Mouse (Mus musculus) intestine, postnatal 0 days (tissue): Measurements from ENCODE around the gene Klf4. TPM values are rescaled to one million over a fixed set of nuclear protein-coding genes. Genes with fewer than 3 reads are reported as not detected.

Experiments used
- ATAC-seq: fragments of 200-750 bp; cut with Nextera tagmentation; 2 replicates; pipeline ENCODE4 v1.8.0; 2017; ENCODE audit warnings: mild to moderate bottlenecking, moderate TSS enrichment, moderate library complexity
- H3K27ac ChIP-seq: fragments of 300-500 bp; sonication (generic); 2 replicates; pipeline ENCODE4 v1.5.1; 2014; ENCODE audit warnings: mild to moderate bottlenecking, low read depth, low read length, moderate library complexity
- H3K27me3 ChIP-seq: fragments of 300-500 bp; sonication (generic); replicated peaks from 2 replicates; pipeline ENCODE4 v1.6.1; 2014; ENCODE audit warnings: low read length, mixed read lengths; ENCODE audit not compliant: control insufficient read depth, insufficient read depth
- H3K36me3 ChIP-seq: fragments of 300-500 bp; sonication (generic); 2 replicates; pipeline ENCODE4 v1.6.1; 2014; ENCODE audit warnings: mild to moderate bottlenecking, moderate library complexity; ENCODE audit not compliant: control insufficient read depth, insufficient read depth
- H3K4me1 ChIP-seq: fragments of 300-500 bp; sonication (generic); replicated peaks from 2 replicates; pipeline ENCODE4 v1.6.1; 2014; ENCODE audit warnings: antibody characterized with exemption, low read length, mixed read lengths; ENCODE audit not compliant: control insufficient read depth, insufficient read depth
- H3K4me2 ChIP-seq: fragments of 300-500 bp; sonication (generic); replicated peaks from 2 replicates; pipeline ENCODE4 v1.6.1; 2014; ENCODE audit warnings: low read depth, mild to moderate bottlenecking, moderate library complexity
- H3K4me3 ChIP-seq: fragments of 300-500 bp; sonication (generic); 2 replicates; pipeline ENCODE4 v1.5.1; 2014; ENCODE audit warnings: low read depth, low read length
- H3K9ac ChIP-seq: fragments of 300-500 bp; sonication (generic); 2 replicates; pipeline ENCODE4 v1.6.1; 2014; ENCODE audit warnings: mild to moderate bottlenecking, low read depth, low read length
- H3K9me3 ChIP-seq: fragments of 300-500 bp; sonication (generic); 2 replicates; pipeline ENCODE4 v1.6.1; 2016; ENCODE audit warnings: mixed run types; ENCODE audit not compliant: control insufficient read depth
- CTCF ChIP-seq: sonication (generic); IDR thresholded peaks from 2 replicates; pipeline ENCODE4 v1.5.1; 2016; ENCODE audit warnings: low read depth, mild to moderate bottlenecking, control low read depth, antibody characterized with exemption, moderate library complexity
- WGBS: fragments of 180-500 bp; shearing (Covaris S2); extraction: QIAGEN DNeasy Blood & Tissue Kit; methylation state at CpG from one replicate; pipeline ENCODE4 v1.1.7; 2014; 5-methylcytosine and 5-hydroxymethylcytosine counted together
- polyA plus RNA-seq: library from polyadenylated mRNA; unstranded; fragments of >200 nt; fragmentation: Nextera tagmentation; extraction: Ambion mirVana; gene quantifications from 2 replicates; pipeline ENCODE4 v1.2.1, GENCODE M21; 2015

Gene Klf4
- polyA plus RNA-seq, 1 experiment from 2014 or later: 23.6 TPM

DNA sequence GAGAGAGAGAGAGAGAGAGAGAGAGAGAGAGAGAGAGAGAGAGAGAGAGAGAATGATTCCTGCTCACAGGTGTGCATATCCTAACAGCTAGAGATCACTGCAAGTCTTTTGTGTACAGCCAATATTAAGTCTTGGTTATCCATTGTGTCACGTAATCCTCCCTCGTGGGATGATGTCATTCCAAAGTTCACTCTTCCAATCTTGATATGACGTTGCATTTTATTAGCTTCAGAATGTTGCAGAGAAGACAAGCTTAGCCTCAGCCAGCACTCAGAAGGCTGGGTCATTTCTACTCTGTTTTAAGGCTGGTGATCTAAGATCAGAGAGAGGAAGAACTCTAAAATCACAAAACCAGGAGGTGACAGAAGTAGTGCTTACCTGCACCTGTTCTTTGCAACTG lies 39.0 kb downstream of the Klf4 start:
- Histone ChIP-seq H3K36me3 (no peaks in the 10 kb centered on the region), H3K27me3 (no peaks in the 10 kb centered on the region), H3K4me3 (no peak overlapping the region), H3K9ac (0 out of 2 replicates have a peak overlapping the region, but pooled peaks have one; percentile 26), H3K4me1 (no peaks in the 10 kb centered on the region), H3K9me3 (no peaks in the 10 kb centered on the region), H3K4me2 (no peak overlapping the region), H3K27ac (no peak overlapping the region)
- TF ChIP-seq CTCF: no peak
- peak; percentile 81 for ATAC-seq
- WGBS: 31% methylated on average over 3 of the region's 3 CpGs

GRCm38 (mm10) chr4:55489328-55489727 lies 42.9 kb downstream of the Klf4 start:
- Histone ChIP-seq H3K27me3 (no peaks in the 10 kb centered on the region), H3K27ac (no peak overlapping the region), H3K36me3 (no peaks in the 10 kb centered on the region), H3K4me3 (no peak overlapping the region), H3K9me3 (no peaks in the 10 kb centered on the region), H3K4me2 (no peak overlapping the region), H3K9ac (no peak overlapping the region), H3K4me1 (no peaks in the 10 kb centered on the region)
- 74% methylated on average over 3 of the region's 3 CpGs for WGBS
- ATAC-seq: no peak
- TF ChIP-seq CTCF: no peak

GRCm38 (mm10) chr4:55488604-55489003 lies 43.7 kb downstream of the Klf4 start:
- Histone ChIP-seq H3K27me3 (no peaks in the 10 kb centered on the region), H3K9me3 (no peaks in the 10 kb centered on the region), H3K4me1 (no peaks in the 10 kb centered on the region), H3K27ac (no peak overlapping the region), H3K4me3 (no peak overlapping the region), H3K36me3 (no peaks in the 10 kb centered on the region), H3K9ac (no peak overlapping the region), H3K4me2 (no peak overlapping the region)
- no peak for ATAC-seq
- TF ChIP-seq CTCF: no peak
- WGBS: 71% methylated on average over 6 of the region's 6 CpGs

DNA sequence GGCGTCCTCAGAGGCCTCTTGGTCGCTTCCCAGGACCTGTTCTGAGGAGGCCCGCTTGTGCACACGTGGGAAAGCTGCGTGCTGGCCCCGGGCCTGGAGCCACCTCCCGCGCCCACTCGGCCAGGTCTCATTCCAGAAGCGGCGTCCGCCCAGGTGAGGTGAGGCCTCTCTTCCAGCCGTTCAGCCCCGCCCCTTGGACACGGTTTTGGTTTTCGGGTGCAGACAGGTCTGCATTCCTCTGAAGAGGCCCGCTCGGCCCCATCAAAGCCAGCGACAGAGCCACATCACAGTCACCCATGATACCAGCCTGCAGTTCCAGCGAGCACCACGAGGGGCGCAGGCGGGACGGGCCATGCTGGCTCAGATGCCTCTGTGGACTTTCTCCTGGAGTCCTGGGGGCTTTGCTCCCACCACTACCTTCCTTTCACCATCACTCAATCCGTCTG lies 51.9 kb downstream of the Klf4 start:
- no peaks in the 10 kb centered on the region for H3K27me3 ChIP-seq
- peak overlapping the region; percentile 30; the same call in 1 of the 2 replicates for H3K4me3 ChIP-seq
- H3K9ac ChIP-seq: peak overlapping the region; percentile 7; the same call in 1 of the 2 replicates
- H3K4me2 ChIP-seq: peak overlapping the region; percentile 64
- H3K27ac ChIP-seq: no peak overlapping the region
- ATAC-seq: peak; percentile 64
- no peaks in the 10 kb centered on the region for H3K4me1 ChIP-seq
- no peaks in the 10 kb centered on the region for H3K9me3 ChIP-seq
- no peaks in the 10 kb centered on the region for H3K36me3 ChIP-seq
- TF ChIP-seq CTCF: peak; percentile 93
- WGBS: 11% methylated on average over 25 of the region's 25 CpGs

DNA sequence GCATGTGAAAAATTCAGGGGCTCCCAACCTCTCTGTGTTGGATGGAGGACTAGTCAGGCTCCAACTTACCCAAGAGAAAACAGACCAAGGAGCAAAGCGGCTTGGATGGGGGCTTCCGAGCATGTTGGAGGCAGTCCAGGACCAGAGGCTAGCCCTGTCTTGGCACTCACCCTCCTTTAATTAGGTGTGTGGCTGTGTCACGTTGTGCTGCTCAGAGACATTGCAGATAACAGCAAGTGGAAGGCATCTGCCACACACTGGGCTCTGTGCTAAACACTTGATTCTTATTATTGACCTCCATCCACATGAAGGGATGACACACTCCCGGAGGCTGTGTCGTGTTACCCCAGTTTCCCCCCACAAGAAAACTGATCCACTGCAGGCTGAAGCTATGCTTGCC lies 53.9 kb downstream of the Klf4 start:
- Histone ChIP-seq H3K9ac (no peak overlapping the region), H3K27ac (no peak overlapping the region), H3K4me2 (no peak overlapping the region), H3K4me1 (no peaks in the 10 kb centered on the region), H3K27me3 (no peaks in the 10 kb centered on the region), H3K9me3 (no peaks in the 10 kb centered on the region), H3K4me3 (no peak overlapping the region), H3K36me3 (no peaks in the 10 kb centered on the region)
- no peak for ATAC-seq
- 71% methylated on average over 5 of the region's 5 CpGs for WGBS
- TF ChIP-seq CTCF: no peak

- no peak overlapping the region for H3K27ac ChIP-seq
- H3K36me3 ChIP-seq: no peaks in the 10 kb centered on the region
- no peaks in the 10 kb centered on the region for H3K4me1 ChIP-seq
- H3K9me3 ChIP-seq: no peaks in the 10 kb centered on the region
- no peak overlapping the region for H3K4me2 ChIP-seq
- no peak overlapping the region for H3K9ac ChIP-seq
- 49% methylated on average over 4 of the region's 4 CpGs for WGBS
- TF ChIP-seq CTCF: peak; percentile 72
- ATAC-seq: peak; percentile 53
- no peaks in the 10 kb centered on the region for H3K27me3 ChIP-seq
- no peak overlapping the region for H3K4me3 ChIP-seq
Measured at GRCm38 (mm10) chr4:55477933-55478332, 54.3 kb downstream of the Klf4 start.

GRCm38 (mm10) chr4:55477210-55477759 lies 55.0 kb downstream of the Klf4 start:
- WGBS: 86% methylated on average over 7 of the region's 7 CpGs
- H3K4me3 ChIP-seq: no peak overlapping the region
- H3K4me1 ChIP-seq: no peaks in the 10 kb centered on the region
- no peaks in the 10 kb centered on the region for H3K36me3 ChIP-seq
- ATAC-seq: no peak
- no peaks in the 10 kb centered on the region for H3K9me3 ChIP-seq
- H3K27me3 ChIP-seq: no peaks in the 10 kb centered on the region
- TF ChIP-seq CTCF: no peak
- H3K27ac ChIP-seq: no peak overlapping the region
- no peak overlapping the region for H3K9ac ChIP-seq
- H3K4me2 ChIP-seq: no peak overlapping the region

Other genes starting within 250 kb of the Klf4 start
- 52.1 and 53.4 TPM in 2 replicates for gene Rad23b, start 182.4 kb downstream of the Klf4 start, polyA plus RNA-seq